Mouse (Mus musculus) forebrain, embryonic 16.5 days (tissue): ENCODE measurements at regions not wholly inside any gene's neighbourhood (a gene's known extent, or its start where the extent isn't known, plus 50 kb on each side); places are given as distances from the start of the nearest gene placed in this dataset.

ENCODE experiments used
- ATAC-seq: fragments of 200-750 bp; cut with Nextera tagmentation; 2 replicates; pipeline ENCODE4 v1.8.0; 2017; ENCODE audit warnings: mild to moderate bottlenecking, moderate library complexity
- H3K27ac ChIP-seq: fragments of 300-500 bp; sonication (generic); 2 replicates; pipeline ENCODE4 v1.5.1; 2014; ENCODE audit warnings: low read length, control low read depth
- H3K27me3 ChIP-seq: fragments of 300-500 bp; sonication (generic); replicated peaks from 2 replicates; pipeline ENCODE4 v1.6.1; 2014; ENCODE audit warnings: low read length; ENCODE audit not compliant: control insufficient read depth, insufficient read depth
- H3K36me3 ChIP-seq: fragments of 300-500 bp; sonication (generic); 2 replicates; pipeline ENCODE4 v1.6.1; 2014; ENCODE audit not compliant: control insufficient read depth, insufficient read depth
- H3K4me1 ChIP-seq: fragments of 300-500 bp; sonication (generic); replicated peaks from 2 replicates; pipeline ENCODE4 v1.6.1; 2014; ENCODE audit warnings: low read length; ENCODE audit not compliant: control insufficient read depth, insufficient read depth
- H3K4me2 ChIP-seq: fragments of 300-500 bp; sonication (generic); 2 replicates; pipeline ENCODE4 v1.6.1; 2014; ENCODE audit warnings: mild to moderate bottlenecking, low read length, control low read depth
- H3K4me3 ChIP-seq: fragments of 300-500 bp; sonication (generic); replicated peaks from 2 replicates; pipeline ENCODE4 v1.5.1; 2014; ENCODE audit warnings: mild to moderate bottlenecking, low read length, control low read depth
- H3K9ac ChIP-seq: fragments of 300-500 bp; sonication (generic); replicated peaks from 2 replicates; pipeline ENCODE4 v1.6.1; 2014; ENCODE audit warnings: low read depth, low read length, control low read depth
- H3K9me3 ChIP-seq: fragments of 300-500 bp; sonication (generic); 2 replicates; pipeline ENCODE4 v1.6.1; 2016; ENCODE audit warnings: low read length; ENCODE audit not compliant: control insufficient read depth
- WGBS: fragments of 180-500 bp; shearing (Covaris S2); extraction: QIAGEN DNeasy Blood & Tissue Kit; methylation state at CpG from one replicate; pipeline ENCODE4 v1.1.7; 2014; 5-methylcytosine and 5-hydroxymethylcytosine counted together

DNA sequence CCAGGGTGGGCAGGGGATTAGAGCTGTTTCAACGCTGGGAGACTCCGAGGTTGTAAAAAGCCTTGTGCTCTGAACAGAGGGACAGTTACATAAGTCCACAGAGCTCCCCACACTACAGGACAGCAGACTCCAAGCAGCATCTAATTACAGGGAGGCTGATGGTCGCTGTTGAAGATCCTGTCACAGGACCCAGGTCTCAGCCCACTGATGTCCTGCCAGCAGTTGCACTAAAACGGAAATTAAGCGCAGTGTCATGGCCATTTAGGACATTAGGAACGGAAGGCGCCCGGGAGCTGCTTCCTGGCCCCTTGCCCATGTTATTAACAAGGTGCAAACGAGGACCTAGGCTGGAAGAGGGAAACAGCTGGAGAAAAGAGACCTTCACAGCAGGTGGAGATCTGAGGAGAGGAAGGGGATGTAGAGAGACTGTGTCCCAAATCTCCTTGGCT lies 107.8 kb upstream of the Cadm1 start:
- H3K9me3 ChIP-seq = no peaks in the 10 kb centered on the region
- H3K4me1 ChIP-seq = peaks cover 14% of the 10 kb centered on the region
- no peaks in the 10 kb centered on the region for H3K36me3 ChIP-seq
- no peak overlapping the region for H3K27ac ChIP-seq
- WGBS = 11% methylated on average over 9 of the region's 9 CpGs
- H3K4me3 ChIP-seq = no peak overlapping the region
- H3K27me3 ChIP-seq = no peaks in the 10 kb centered on the region
- ATAC-seq = no peak
- H3K9ac ChIP-seq = no peak overlapping the region
- 0 out of 2 replicates have a peak overlapping the region, but pooled peaks have one; percentile 4 for H3K4me2 ChIP-seq

GRCm38 (mm10) chr9:47422741-47423461 lies 107.1 kb upstream of the Cadm1 start:
- Histone ChIP-seq H3K4me2 (no peak overlapping the region), H3K27ac (no peak overlapping the region), H3K36me3 (no peaks in the 10 kb centered on the region), H3K4me3 (no peak overlapping the region), H3K9me3 (no peaks in the 10 kb centered on the region), H3K4me1 (peaks cover 14% of the 10 kb centered on the region), H3K27me3 (no peaks in the 10 kb centered on the region), H3K9ac (no peak overlapping the region)
- peak; percentile 78 for ATAC-seq
- 33% methylated on average over 8 of the region's 8 CpGs for WGBS

DNA sequence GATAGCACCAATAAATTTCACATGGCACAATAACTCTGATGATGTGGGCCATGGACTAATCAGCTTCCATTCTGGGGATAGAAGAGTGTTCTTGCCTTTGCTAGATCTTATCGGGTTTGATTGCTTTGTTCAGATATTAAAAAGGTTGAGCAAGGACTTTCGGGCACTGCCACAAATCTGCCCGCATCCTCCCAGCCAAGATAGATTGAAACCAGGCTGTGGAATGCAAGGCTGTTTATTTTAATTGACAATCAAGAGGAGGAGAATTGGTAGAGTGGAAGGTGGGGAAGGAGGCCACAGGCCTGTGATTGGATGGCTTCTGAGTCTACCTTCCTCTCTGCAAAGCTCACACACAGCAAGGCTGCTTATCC lies 106.5 kb upstream of the Cadm1 start:
- ATAC-seq = no peak
- no peaks in the 10 kb centered on the region for H3K36me3 ChIP-seq
- peaks cover 14% of the 10 kb centered on the region for H3K4me1 ChIP-seq
- no peak overlapping the region for H3K4me3 ChIP-seq
- no peaks in the 10 kb centered on the region for H3K9me3 ChIP-seq
- H3K9ac ChIP-seq = no peak overlapping the region
- H3K27me3 ChIP-seq = no peaks in the 10 kb centered on the region
- no peak overlapping the region for H3K27ac ChIP-seq
- no peak overlapping the region for H3K4me2 ChIP-seq
- WGBS = 71% methylated on average over 3 of the region's 3 CpGs

DNA sequence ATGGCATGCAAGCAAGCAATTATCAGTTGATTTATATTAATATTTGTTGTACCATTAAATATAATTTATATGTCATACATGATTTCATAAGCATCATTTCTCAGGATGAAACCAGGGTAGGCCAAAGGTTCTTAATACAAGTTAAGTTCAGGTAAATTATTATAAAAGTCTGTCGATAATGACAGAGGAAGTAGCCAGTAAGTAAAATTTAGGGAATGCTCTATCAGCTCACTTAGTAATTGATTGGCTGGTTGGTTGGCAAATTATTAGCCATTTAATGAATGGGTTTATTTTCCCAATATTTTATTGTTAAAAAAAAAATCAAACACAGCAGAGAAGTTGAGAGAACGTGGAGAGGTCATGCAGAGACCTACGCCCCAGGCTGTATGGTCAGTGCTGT lies 105.8 kb upstream of the Cadm1 start:
- Histone ChIP-seq H3K27ac (no peak overlapping the region), H3K4me2 (no peak overlapping the region), H3K27me3 (no peaks in the 10 kb centered on the region), H3K4me1 (peaks cover 14% of the 10 kb centered on the region), H3K9ac (no peak overlapping the region), H3K36me3 (no peaks in the 10 kb centered on the region), H3K4me3 (no peak overlapping the region), H3K9me3 (no peaks in the 10 kb centered on the region)
- 94% methylated on average over 3 of the region's 3 CpGs for whole genome bisulfite sequencing
- no peak for ATAC-seq

- WGBS = 94% methylated on average over 5 of the region's 5 CpGs
- Histone ChIP-seq H3K4me2 (no peak overlapping the region), H3K9ac (no peak overlapping the region), H3K9me3 (no peaks in the 10 kb centered on the region), H3K27me3 (no peaks in the 10 kb centered on the region), H3K36me3 (no peaks in the 10 kb centered on the region), H3K27ac (no peak overlapping the region), H3K4me3 (no peak overlapping the region), H3K4me1 (peaks cover 14% of the 10 kb centered on the region)
- no peak for ATAC-seq
Measured at GRCm38 (mm10) chr9:47426712-47427111, 103.3 kb upstream of the Cadm1 start.

DNA sequence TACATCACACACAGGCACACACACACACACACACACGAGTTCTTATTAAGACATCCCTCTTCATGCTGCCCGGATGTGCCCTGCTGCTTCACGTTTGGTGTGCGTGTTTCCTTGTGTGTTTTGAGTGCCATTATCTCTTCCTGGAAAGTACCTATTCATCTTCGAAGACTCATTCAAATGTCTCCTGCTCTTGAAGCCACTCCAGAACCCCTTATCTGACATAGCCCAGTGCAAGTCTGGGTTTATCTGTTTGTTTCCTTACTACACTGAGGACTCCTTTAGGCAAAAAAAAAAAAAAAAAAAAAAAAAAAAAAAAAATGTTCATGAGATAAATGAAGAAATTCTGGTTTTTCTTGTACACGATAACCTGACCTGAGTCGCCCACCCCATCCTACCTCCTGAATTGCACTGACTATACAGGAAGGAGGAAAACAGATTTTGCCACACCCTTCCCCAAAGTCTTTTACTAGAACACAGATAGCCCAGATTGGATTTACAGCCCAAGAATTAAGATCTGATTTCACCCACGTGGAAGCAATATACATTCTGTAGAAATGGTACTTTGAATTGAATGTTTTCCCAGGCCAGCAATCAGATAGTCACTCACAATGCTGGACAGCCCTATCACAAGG lies 101.1 kb upstream of the Cadm1 start:
- H3K36me3 ChIP-seq = no peaks in the 10 kb centered on the region
- H3K4me2 ChIP-seq = no peak overlapping the region
- no peak for ATAC-seq
- no peak overlapping the region for H3K4me3 ChIP-seq
- H3K4me1 ChIP-seq = no peaks in the 10 kb centered on the region
- no peaks in the 10 kb centered on the region for H3K9me3 ChIP-seq
- 80% methylated on average over 8 of the region's 8 CpGs for WGBS
- H3K9ac ChIP-seq = no peak overlapping the region
- H3K27ac ChIP-seq = no peak overlapping the region
- no peaks in the 10 kb centered on the region for H3K27me3 ChIP-seq

DNA sequence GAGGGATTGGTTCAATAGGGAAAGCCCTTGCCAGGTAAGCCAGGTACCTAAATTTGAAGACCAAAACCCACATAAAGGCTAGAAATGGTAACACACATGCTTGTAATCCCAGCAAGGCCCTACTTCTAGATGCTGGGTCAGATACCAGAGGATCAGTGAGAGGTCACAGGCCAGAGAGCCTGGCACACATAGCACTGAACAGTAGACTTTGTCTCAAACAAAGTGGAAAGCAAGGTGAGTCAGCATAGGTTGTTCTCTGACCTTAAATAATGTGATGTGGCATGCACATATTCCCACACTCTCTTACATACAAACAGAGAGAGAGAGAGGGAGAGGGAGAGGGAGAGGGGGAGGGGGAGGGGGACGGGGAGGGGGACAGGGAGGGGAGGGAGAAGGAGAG lies 100.3 kb upstream of the Cadm1 start:
- Histone ChIP-seq H3K4me2 (no peak overlapping the region), H3K9ac (no peak overlapping the region), H3K27me3 (no peaks in the 10 kb centered on the region), H3K27ac (no peak overlapping the region), H3K4me3 (no peak overlapping the region), H3K36me3 (no peaks in the 10 kb centered on the region), H3K9me3 (no peaks in the 10 kb centered on the region), H3K4me1 (no peaks in the 10 kb centered on the region)
- WGBS = no CpG with 5 or more reads among the region's 1 CpGs
- no peak for ATAC-seq

- ATAC-seq = no peak
- H3K27me3 ChIP-seq = no peaks in the 10 kb centered on the region
- no peak overlapping the region for H3K9ac ChIP-seq
- 87% methylated on average over 4 of the region's 4 CpGs for WGBS
- H3K4me1 ChIP-seq = no peaks in the 10 kb centered on the region
- H3K4me3 ChIP-seq = no peak overlapping the region
- H3K4me2 ChIP-seq = no peak overlapping the region
- H3K9me3 ChIP-seq = no peaks in the 10 kb centered on the region
- no peak overlapping the region for H3K27ac ChIP-seq
- no peaks in the 10 kb centered on the region for H3K36me3 ChIP-seq
Measured at GRCm38 (mm10) chr9:47432715-47433114, 97.3 kb upstream of the Cadm1 start.

GRCm38 (mm10) chr9:47433185-47433584 lies 96.8 kb upstream of the Cadm1 start:
- ATAC-seq = no peak
- no peaks in the 10 kb centered on the region for H3K9me3 ChIP-seq
- no peak overlapping the region for H3K4me3 ChIP-seq

More at GRCm38 (mm10) chr9:47433185-47433584, 96.8 kb upstream of the Cadm1 start:
- Histone ChIP-seq H3K36me3 (no peaks in the 10 kb centered on the region), H3K9ac (no peak overlapping the region), H3K27me3 (no peaks in the 10 kb centered on the region), H3K4me1 (no peaks in the 10 kb centered on the region), H3K4me2 (no peak overlapping the region), H3K27ac (no peak overlapping the region)
- WGBS = 73% methylated on average over 2 of the region's 2 CpGs
